Mouse (Mus musculus) frontal cortex, adult (tissue): ENCODE measurements around the gene Fryl.

Experiments used
- ATAC-seq: cut with Nextera tagmentation; 2 replicates; pipeline ENCODE4 v1.9.2; 2017; ENCODE audit warnings: mild to moderate bottlenecking, moderate library complexity, mixed read lengths; ENCODE audit not compliant: low TSS enrichment

The Fryl gene

GRCm38 (mm10) chr5:73257096-73257495 is 677 bp upstream of the Fryl start:
- ATAC-seq: no peak

GRCm38 (mm10) chr5:73255321-73256251 is 833 bp downstream of the Fryl start:
- peak; percentile 80 for ATAC-seq

- ATAC-seq: no peak
Measured at GRCm38 (mm10) chr5:73254660-73255059, 1.8 kb downstream of the Fryl start.

DNA sequence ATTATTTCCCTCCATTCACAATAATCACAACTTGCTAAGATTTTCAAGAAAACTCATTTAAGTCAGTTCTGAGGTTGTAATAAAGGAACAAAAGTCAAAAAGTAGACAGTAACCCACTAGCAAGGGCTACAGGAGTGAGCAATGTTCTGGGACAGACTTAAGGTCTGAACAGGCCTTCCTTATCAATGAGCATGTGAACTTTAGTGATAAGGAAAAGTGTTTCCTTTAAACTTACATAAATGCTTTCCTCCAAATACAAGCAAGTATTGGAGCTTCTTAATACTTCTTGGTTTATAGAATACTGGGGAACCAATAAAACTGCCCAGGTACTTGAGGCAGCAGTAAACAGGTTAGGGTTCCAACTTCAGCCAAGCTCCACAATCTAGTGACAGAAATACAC is 3.7 kb downstream of the Fryl start:
- no peak for ATAC-seq

- ATAC-seq: no peak
Measured at GRCm38 (mm10) chr5:73249341-73249740, 7.1 kb downstream of the Fryl start.

GRCm38 (mm10) chr5:73248211-73248610 is 8.2 kb downstream of the Fryl start:
- peak; percentile 46; the same call in 1 of the 2 replicates for ATAC-seq

DNA sequence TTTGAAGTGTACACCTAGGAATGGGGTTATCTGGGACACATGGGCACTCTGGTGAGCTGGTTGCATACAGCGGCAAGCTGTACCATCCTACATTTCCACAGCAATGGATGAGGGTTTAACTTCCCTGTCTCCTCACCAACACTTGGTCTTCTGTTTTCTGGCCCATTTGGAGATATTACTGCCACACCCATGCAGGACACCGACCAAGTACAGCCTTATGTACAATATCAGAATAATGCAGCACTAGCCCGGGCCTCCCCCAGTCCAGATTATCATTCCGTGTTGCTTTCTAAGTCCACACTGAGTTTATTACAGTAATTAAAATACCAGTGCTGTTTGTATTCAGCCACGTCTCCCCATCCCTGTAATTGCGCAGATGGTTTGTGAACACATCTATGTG is 10.0 kb downstream of the Fryl start:
- ATAC-seq: no peak

DNA sequence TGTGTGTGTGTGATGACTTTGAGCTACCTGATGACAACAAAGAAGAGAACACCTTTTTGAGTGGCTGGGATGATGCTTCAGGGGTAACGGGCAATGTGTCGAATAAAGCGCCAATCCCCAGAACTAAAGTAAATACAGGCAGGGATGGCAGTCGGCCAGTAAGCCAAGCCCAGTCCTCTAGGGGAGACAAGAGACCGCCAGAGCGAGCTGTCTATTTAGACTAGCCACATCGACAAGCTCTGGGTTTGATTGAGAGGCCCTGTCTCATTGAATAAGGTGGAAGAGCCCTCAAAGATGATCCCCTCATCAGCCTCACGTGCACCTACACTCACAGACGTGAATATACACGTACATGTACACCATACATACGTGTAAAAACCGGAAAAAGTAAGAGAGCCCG is 12.0 kb downstream of the Fryl start:
- ATAC-seq: no peak

- ATAC-seq: 0 out of 2 replicates have a peak, but pooled peaks have one; percentile 9
Measured at GRCm38 (mm10) chr5:73241966-73242365, 14.5 kb downstream of the Fryl start.

DNA sequence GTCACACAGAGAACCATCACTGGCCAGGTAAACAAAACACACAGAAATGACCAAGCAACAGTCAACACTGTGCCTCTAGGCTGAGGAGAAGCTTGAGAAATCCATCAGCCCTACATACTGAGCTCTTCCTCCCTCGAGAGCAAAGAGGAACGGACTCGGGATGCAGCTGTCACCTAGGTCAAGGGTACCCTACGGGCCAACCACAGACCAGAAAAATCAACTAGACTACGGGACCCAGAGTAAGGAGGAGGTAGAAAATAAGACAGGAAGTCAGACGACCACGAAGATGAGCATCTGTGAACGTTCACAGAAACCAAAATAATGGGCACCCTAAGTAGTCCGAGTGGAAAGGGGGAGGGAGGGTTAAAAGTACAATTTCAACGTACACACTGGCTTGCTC is 15.1 kb downstream of the Fryl start:
- no peak for ATAC-seq

GRCm38 (mm10) chr5:73240391-73240790 is 16.0 kb downstream of the Fryl start:
- ATAC-seq: no peak

DNA sequence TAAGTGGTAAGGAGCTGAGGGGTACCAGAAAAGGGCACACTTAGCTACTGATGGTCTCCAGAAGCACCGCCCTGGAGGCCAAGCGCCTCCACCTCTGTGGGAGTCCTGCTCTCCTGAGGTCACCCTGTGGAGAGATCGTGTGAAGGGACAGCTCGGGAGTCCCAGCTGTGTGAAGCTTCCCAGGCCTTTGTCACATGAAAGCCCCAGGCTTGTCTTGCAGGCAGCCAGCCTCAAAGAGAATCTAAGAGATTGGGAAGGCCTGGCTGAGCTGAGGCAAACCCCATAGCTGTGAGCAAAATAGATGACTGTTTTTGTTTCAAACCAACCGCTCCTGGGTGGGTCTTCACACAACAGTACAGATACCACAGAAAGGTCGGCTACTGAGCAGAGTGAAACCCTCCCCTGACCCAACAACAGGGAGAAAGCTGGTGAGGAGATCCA is 19.5 kb downstream of the Fryl start:
- no peak for ATAC-seq

DNA sequence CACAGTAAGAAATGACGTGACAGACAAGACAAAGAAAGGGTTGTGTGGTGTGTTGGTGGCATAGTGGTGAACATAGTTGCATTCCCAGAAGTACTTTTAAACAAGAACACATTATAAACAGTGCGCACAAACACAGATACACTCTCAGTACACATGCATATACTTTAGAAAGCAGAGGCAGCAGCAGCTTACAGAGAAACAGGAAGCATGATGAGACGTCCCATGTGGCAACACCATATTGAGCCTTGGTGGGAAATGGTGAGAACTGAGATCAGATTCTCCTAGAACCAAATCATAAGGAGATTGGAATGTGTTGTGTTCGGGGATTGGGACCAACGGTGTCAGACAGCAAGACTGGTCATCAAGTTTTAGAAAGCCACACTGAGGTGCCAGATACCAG is 21.2 kb downstream of the Fryl start:
- ATAC-seq: no peak

DNA sequence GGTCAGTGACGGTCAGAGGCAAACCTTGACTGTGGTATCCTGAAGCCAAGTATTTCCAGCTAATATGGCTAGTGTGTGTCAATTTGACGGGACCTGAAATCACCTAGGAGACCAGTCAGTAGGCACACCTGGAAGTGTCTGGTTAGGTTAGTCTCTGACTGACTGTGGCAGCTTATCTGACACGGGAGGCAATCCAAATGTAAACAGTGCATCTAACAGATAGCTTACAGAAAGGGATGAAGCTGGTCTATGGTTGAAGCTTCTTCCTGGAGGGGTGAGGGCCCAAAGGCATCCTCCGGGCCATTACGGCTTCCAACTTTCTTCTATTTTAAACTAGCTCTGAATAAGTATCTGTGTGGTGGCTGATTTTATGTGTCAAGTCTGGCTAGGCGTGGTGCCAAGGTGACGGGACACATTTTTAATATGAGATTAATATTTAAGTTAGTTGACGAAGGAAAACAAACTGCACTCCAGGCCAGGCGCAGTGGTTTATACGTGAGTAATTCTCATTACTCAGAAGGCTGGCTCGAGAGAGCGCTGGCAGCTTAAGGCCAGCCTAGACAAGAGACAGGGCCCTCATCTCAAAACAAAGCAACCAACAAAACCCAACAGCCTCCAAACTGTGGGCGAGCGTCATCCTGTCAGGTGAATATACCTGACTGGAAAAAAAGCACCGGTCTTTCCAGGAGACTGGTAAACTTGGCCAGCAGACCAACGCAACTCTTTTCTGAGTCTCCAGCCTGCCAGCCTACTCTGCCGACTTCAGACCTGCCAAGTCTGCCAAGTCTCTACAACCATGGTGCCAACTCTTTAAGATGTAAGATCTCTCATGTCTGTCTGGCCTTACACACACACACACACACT is 23.2 kb downstream of the Fryl start:
- no peak for ATAC-seq

GRCm38 (mm10) chr5:73232267-73232666 is 24.2 kb downstream of the Fryl start:
- ATAC-seq: no peak

- ATAC-seq: no peak
Measured at GRCm38 (mm10) chr5:73231835-73232234, 24.6 kb downstream of the Fryl start.

GRCm38 (mm10) chr5:73230171-73230570 is 26.2 kb downstream of the Fryl start:
- ATAC-seq: no peak

GRCm38 (mm10) chr5:73229467-73229866 is 27.0 kb downstream of the Fryl start:
- no peak for ATAC-seq

- ATAC-seq: no peak
Measured at GRCm38 (mm10) chr5:73228291-73229049, 27.9 kb downstream of the Fryl start.

- ATAC-seq: peak; percentile 69
Measured at GRCm38 (mm10) chr5:73227518-73228101, 28.8 kb downstream of the Fryl start.

- 0 out of 2 replicates have a peak, but pooled peaks have one; percentile 20 for ATAC-seq
Measured at GRCm38 (mm10) chr5:73223065-73223464, 33.4 kb downstream of the Fryl start.
